Mouse (Mus musculus) spleen, embryonic (tissue): ENCODE measurements around the gene AI413582.

Experiments used
- CTCF ChIA-PET: fragments of 350-600 bp; sonication (Branson Sonifier 250); formaldehyde crosslinking; loops from one replicate; lab custom pipeline; 2022; lab: Charles Lee

AI413582 gene

DNA sequence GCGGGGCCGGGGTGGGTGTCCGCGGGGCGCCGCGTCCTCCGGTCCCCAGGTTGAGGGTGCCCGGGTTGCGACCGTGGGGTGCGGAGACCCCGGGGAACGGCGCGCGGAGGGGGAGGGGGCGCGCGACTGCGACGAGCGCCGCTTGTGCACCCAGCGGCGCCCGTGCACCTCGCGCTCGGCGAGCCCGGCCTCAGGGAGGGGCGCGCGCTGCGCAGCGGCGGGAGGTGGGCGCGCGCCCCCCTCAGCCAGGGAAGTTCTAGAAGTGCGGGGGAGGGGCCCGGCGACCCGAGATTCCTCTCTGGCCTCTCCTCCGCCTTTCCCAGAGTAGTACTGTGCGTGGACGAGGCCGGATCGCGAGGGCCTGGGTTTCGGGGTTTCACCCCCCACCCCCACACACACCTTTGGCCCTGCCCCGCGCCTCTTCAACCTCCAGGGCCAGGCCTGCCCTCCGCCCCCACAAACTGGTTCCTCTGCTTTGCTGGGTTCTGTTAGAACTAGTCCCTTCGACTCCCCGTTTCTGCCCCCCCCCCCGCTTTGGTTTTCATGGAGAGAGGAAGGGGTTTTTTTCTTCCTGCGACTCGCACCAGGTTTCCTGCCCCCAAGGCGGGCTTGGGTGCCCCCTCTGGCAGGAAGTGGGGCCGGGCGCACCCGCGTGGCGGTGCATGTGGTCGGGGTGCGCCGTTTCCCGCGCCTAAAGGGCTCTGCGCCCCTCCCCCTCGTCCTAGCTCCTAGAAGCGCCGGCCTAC lies 8.2 kb downstream of the AI413582 start:
- CTCF ChIA-PET = no interaction called here

GRCm38 (mm10) chr17:27556315-27557011 lies 9.1 kb downstream of the AI413582 start, which contains the start of gene Hmga1:
Gene Hmga1, plus strand, starts transcription at chr17:27556497.
- CTCF ChIA-PET = no interaction called here

GRCm38 (mm10) chr17:27555512-27556172 lies 9.9 kb downstream of the AI413582 start:
- CTCF ChIA-PET = no interaction called here

DNA sequence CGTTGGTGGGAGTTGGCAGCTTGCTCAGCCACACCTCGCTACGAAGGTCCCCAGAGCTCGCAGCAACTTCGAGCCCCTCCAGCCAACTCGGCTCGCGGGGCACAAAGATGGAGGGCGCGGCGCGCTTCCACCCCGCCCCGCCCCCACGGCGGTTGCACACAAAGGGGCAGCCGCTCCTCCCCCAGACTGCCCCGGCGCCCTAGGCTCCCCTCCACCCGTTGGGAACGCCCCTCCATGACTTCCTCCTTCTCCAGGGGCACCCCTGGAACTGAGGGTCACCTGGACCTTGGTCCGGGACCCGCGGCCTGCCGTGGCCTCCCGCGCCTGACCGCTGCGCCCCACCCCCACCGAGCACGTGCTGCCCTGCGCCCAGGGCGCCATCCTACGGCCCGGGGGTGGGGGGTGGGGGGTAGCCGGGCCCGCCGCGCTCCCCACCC lies 10.5 kb downstream of the AI413582 start:
- CTCF ChIA-PET = interaction anchor here (0.6 kb wide), 1 partner anchor 332 kb away, joined by 9 read pairs; no protein-coding TSS in a partner anchor

DNA sequence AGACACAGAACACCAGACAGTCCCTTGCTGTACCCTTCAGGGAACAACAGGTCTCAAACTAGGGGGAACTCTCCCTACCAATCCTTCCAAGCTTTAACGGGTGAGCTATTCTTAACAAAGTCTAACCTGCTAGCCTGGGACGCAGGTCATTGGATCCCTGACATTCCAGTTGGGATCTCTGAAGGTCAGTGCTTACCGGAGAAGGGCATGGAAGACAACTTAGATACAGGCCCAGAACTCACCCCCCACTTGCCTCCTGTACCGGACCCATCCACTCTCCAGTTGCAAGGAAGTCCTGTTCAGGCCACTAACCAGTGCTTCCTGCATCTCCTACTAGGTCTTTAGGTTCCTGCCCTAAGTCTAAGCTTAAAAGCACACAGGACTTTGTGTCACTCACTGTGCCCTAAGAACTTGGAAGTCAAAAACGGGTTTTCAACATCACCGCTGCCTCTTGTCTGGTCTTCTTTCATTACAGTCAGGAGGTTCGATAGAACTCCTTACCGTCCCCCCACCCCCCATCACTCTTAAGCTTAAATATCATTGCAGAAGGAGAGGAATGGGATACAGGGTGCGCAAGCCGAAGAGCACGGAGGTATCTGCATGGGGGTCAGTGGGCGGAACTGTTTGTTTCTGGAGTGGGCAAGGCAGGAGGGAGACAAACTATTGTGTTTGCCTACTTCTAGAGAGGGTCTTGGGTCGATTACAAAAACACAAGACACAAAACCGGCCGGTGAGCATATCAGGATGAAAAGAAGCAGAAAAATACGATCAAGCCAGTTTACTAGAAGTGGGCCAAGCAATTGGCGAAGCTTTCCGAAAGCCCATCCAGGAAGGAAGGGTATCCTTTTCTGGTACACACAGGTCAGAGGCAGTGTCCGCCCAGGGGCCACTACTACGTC lies 11.2 kb downstream of the AI413582 start:
- CTCF ChIA-PET = interaction anchor here (0.6 to 0.7 kb wide), 2 partner anchors 112 to 332 kb away, joined by 9 to 22 read pairs; no protein-coding TSS in a partner anchor

DNA sequence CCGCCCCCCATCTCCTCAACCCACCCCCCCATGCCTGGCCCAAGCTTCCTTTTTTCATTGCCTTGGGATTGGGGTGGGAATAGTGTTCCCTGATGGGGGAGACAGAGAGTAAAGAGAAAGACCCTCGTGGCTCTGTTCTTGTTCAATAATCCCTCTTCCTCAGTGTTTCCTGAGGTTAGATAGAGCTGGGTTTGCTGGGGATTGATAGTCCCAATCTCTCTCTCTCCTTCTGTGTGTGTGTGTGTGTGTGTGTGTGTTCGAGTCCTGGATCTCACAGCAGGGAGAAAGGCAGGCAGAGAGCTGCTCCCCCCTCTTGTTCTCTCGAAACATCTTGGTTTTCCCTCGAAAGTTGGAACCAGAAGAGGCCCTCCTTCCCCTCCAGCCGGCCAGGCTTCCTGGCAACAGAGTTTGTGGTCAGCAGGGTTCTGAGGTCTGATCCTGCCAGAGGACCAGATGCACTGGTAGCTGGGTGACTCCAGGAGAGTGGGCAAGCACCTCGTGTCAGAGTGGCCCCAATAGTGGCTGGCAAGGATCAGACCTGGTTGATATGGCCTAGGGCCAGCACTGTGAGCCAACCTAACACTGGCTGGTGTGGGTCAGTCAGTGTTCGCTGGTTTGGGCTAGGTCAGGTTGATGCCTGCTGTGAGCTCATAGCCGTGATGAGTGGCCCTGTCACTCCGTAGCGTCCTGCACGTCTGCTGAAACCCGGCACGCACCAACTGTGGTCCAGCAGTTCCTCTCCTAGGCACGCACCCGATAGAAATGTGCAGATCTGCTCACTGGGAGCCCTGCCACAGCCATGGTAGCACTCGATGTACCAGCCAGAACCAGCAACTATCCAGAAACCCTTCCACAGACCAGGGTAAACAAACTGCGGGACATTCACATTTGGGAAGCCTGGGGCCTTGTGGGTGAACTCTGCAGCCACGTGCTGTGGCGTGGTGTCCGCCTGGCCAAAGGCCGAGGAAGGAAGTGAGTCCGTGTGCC lies 13.0 kb downstream of the AI413582 start:
- CTCF ChIA-PET = interaction anchor here (0.7 kb wide), 1 partner anchor 16 kb away, joined by 4 read pairs; no protein-coding TSS in a partner anchor

DNA sequence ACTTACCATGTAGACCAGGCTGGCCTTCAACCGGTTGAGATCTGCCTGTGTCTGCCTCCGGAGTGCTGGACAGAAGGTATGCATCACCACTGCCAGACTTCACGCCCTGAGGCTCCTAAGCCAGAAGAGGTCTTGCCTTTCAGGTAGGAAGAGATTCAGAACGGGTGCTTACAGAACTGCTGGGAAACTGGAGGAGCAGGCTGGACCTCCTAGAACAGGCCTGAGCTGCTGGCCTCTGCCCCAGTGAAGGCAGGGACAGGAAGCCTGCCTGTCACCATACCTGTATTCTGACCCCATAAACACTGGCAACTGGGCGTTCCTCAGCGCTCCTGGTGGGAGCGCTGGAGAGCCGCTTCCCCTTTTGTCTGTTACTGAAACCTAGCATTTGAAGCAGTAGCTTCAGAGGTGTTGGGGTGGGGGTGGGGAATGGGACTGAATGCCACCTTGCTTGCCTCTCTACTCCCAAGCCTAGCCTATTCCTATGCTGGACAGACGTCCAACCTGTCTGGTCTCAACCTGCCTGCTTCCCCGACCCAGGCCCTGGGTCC lies 14.1 kb downstream of the AI413582 start:
- CTCF ChIA-PET = interaction anchor here (0.7 kb wide), 1 partner anchor 17 kb away, joined by 4 read pairs; no protein-coding TSS in a partner anchor

GRCm38 (mm10) chr17:27549234-27549633 lies 16.3 kb downstream of the AI413582 start:
- CTCF ChIA-PET = interaction anchor here (0.6 kb wide), 1 partner anchor 116 kb away, joined by 4 read pairs; no protein-coding TSS in a partner anchor

DNA sequence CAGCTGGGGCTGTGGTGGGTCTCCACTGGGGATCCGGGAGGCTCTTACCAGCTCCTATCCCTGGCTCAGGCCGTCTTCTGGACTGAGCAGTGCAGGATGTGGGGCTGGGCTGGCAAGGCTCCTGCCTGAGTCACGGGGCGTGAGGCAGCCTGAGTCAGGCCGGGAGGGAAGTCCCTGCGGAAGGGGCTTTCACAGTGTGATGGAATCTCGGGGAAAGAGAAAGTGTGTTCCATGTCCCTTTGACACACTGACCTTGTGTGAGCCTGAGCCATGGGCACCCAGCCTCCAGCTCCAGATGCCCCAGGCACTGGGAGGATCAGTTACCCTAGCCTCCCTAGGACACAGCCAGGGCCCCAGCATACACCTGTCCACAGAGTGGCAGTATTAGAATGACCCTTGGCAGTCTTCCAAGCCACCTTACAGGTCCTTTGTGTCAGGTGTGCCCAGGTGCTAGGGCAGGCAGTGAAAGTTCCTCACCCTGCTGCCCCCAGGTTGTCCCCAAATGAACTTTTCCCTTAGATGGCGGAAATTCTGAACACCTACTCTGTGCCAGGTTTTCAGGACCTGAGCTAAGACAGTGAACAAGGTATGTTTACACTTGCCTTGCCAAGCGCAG lies 18.2 kb downstream of the AI413582 start:
- CTCF ChIA-PET = interaction anchor here (0.6 kb wide), 1 partner anchor 14 kb away, joined by 4 read pairs; no protein-coding TSS in a partner anchor

DNA sequence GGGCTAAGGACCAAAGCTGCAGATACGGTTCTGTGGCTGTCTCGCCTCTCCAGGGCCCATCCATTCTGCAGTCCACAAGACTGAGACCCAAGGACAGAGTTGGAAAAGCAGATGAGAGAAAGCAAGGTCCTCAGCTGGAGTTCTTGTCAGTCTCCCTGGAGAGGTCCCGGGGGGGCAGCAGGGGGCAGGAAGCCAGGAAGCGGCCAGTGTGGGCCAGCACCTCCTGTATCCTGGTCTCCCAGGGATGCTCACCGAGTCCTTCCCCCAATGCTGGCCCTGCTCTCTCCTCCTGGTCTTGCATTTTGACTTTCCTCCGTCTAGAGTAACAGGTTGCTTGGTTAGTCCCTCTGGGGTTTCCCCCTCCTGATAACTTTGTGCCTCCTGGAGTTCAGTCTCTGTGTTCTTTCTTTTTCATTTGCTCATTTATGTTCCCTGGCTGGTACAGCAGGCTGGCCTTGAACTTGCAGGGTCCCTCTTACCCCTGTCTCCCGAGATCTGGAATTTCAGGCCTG lies 18.9 kb downstream of the AI413582 start:
- CTCF ChIA-PET = no interaction called here

GRCm38 (mm10) chr17:27545991-27546390 lies 19.6 kb downstream of the AI413582 start:
- CTCF ChIA-PET = no interaction called here

DNA sequence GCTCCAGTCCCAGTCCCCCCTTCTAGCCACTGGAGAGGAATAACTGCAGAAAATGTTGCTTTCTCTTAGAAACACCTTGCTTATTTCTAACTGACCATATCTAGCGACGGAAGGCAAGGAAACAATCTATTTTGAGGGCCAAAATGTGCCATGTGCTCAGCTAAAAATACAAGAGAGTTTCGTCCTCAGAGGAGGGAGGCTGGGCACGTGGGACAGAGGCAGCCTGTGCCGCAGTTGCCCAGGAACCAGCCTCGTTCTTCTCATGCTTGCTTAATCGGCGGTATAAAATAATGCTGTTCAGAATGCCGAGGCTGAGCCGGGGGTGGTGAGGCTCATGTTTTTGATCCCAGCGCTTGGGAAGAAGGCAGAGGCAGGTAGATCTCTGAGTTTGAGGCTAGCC lies 21.0 kb downstream of the AI413582 start:
- CTCF ChIA-PET = no interaction called here

DNA sequence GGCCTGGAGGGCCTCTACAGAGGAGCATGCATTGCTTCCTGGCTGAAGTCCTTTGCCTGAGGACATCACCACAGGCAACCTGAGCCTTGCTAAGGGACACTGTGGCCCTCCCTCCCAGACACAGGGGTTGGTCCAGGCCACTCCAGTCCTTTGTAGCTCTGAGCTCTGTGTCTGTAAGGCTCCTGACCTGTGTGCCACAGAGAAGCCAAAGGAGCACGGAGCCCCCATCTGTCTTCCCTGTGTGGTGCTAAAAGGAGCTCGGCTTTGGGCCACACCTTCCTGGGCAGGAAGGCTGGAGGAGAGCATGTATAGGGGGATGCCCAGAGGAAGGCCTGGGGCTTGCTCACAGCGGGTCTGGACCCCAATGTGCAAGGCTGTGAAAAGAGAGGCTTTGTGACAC lies 23.6 kb downstream of the AI413582 start:
- CTCF ChIA-PET = no interaction called here

DNA sequence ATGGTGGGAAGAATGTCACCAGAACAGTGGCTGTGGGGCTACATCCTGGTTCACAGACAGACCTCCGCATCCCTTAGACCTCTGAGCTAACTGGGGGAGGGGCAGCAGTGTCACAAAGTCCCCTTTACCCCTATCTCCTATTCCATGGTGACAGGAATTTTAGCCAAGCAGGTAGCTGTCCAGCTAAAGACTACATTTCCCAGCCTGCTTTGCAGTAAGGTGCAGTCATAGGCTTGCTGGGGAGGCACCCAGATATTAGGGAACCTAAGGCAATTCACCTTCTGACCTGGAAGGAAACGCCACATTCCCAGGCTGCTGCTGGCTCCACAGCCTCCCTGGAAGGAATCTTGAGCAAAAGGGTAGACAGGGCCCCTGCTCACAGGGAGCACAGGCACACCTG lies 24.3 kb downstream of the AI413582 start:
- CTCF ChIA-PET = no interaction called here

DNA sequence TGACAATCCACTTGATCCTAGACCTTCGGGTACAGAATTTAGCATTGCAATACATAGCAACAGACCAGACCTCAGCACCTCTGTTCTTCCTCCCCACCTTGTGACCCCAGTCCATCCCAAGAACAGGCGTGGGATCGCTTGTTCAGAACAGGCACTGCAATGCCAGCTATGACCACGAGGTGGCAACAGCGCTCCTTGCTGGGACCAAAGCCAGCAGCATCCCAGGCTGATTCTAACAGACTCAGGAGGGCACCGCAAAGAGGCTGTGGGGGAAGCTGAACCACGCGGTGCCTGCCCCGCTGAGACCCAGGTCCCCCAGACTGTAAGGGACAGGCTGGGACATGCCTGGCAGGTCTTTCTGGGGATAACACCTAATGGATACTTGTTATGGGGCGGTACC lies 30.8 kb downstream of the AI413582 start:
- CTCF ChIA-PET = interaction anchor here (0.5 to 1.1 kb wide), 4 partner anchors 30 to 237 kb away, joined by 3 to 9 read pairs (median 4); no protein-coding TSS in a partner anchor

- CTCF ChIA-PET = interaction anchor here (0.6 to 1.1 kb wide), 4 partner anchors 15 to 345 kb away, joined by 3 to 9 read pairs (median 4); no protein-coding TSS in a partner anchor
These were observed 32.2 kb downstream of the AI413582 start for GRCm38 (mm10) chr17:27533354-27533753.

DNA sequence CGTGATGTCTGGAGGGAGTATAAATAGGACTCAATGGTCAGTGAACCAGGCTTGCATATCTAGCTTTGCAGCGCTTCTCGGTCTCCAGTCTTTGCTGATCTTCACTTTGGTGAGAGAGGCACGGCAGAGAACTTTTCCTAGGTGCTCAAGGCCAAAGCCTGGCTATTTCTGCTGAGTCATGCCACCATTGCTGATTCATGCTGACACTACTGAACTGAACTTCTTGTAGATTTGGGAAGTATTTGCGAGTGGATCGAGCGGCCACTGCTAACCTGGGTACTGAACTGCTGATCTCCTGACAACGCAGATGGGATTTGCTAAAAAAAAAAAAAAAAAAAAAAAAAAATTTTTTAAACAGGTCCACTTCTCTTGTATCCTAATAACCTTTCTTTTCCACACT lies 33.5 kb downstream of the AI413582 start:
- CTCF ChIA-PET = no interaction called here

DNA sequence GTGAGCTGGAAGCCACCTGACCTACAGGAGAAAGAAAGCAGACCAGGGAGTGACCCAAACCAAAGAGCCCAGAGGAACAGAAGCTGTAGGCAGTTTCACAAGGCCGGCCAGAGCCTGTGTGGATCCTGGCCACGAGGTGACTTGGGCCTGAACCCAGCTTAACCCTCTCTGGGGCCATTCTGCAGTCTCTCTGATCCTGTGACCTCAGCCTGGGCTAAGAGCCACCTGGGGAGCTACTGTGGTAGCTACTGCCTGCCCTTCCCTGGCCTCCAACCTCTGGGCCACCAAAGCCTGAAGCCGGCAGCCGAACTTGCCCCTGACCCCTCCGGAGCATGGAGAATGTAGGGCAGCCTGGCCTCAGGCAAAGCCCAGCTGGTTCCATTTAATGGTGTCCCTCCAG lies 36.8 kb downstream of the AI413582 start:
- CTCF ChIA-PET = no interaction called here
